Mouse (Mus musculus) heart, embryonic 15.5 days (tissue): Measurements from ENCODE around the gene Erfe. TPM values are rescaled to one million over a fixed set of nuclear protein-coding genes. Genes with fewer than 3 reads are reported as not detected.

ENCODE experiments used
- ATAC-seq: fragments of 200-750 bp; cut with Nextera tagmentation; replicated peaks from 2 replicates; pipeline ENCODE4 v1.8.0; 2017; ENCODE audit warnings: low read depth, moderate TSS enrichment; ENCODE audit not compliant: insufficient number of reproducible peaks, insufficient read depth, low FRiP score
- H3K27ac ChIP-seq: fragments of 300-500 bp; sonication (generic); 2 replicates; pipeline ENCODE4 v1.5.1; 2015; ENCODE audit warnings: mild to moderate bottlenecking, inconsistent platforms
- H3K27me3 ChIP-seq: fragments of 300-500 bp; sonication (generic); 2 replicates; pipeline ENCODE4 v1.6.1; 2015; ENCODE audit warnings: inconsistent platforms
- H3K36me3 ChIP-seq: fragments of 300-500 bp; sonication (generic); 2 replicates; pipeline ENCODE4 v1.6.1; 2015; ENCODE audit warnings: mild to moderate bottlenecking, inconsistent platforms
- H3K4me1 ChIP-seq: fragments of 300-500 bp; sonication (generic); replicated peaks from 2 replicates; pipeline ENCODE4 v1.6.1; 2015; ENCODE audit warnings: inconsistent platforms
- H3K4me2 ChIP-seq: fragments of 300-500 bp; sonication (generic); 2 replicates; pipeline ENCODE4 v1.6.1; 2015; ENCODE audit warnings: inconsistent platforms, mild to moderate bottlenecking, moderate library complexity
- H3K4me3 ChIP-seq: fragments of 300-500 bp; sonication (generic); 2 replicates; pipeline ENCODE4 v1.5.1; 2015; ENCODE audit warnings: mild to moderate bottlenecking, inconsistent platforms
- H3K9ac ChIP-seq: fragments of 300-500 bp; sonication (generic); 2 replicates; pipeline ENCODE4 v1.6.1; 2015; ENCODE audit warnings: mild to moderate bottlenecking, inconsistent platforms
- H3K9me3 ChIP-seq: fragments of 300-500 bp; sonication (generic); replicated peaks from 2 replicates; pipeline ENCODE4 v1.6.1; 2016; ENCODE audit warnings: inconsistent platforms
- WGBS: fragments of 180-500 bp; shearing (Covaris S2); methylation state at CpG from one replicate; pipeline ENCODE4 v1.1.7; 2015; ENCODE audit warnings: mixed read lengths; 5-methylcytosine and 5-hydroxymethylcytosine counted together
- polyA plus RNA-seq: library from polyadenylated mRNA; unstranded; fragments of >200 nt; fragmentation: Nextera tagmentation; extraction: Ambion mirVana; gene quantifications from 2 replicates; pipeline ENCODE4 v1.2.1, GENCODE M21; 2015

The Erfe gene
- polyA plus RNA-seq, 1 experiment from 2014 or later: 0.78 TPM

DNA sequence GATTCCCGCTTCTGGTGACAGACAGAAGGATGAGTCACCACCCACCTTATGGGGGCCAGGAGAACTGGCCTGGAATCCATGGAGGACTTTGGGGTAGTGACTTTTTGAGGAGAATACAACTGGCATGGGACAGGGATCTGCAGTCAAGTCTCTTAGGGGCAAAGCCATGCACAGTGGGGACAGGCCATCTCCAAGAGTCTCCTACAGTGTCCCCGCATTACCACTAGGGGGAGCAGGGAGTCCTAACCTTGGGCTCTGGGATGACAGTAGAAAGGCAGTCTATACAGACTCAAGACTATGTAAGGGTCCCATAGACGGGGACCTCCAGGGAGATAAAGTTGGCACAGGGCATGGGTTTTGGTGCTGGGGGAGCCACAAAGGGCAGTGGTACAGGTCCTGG is 19.3 kb upstream of the Erfe start:
- Histone ChIP-seq H3K9ac (no peak overlapping the region), H3K4me3 (no peak overlapping the region), H3K27ac (no peak overlapping the region), H3K36me3 (no peaks in the 10 kb centered on the region), H3K4me2 (no peak overlapping the region), H3K27me3 (peaks cover 49% of the 10 kb centered on the region), H3K9me3 (no peaks in the 10 kb centered on the region), H3K4me1 (peaks cover 30% of the 10 kb centered on the region)
- ATAC-seq: peak; percentile 28; the same call in 1 of the 2 replicates
- 33% methylated on average over 3 of the region's 3 CpGs for WGBS

DNA sequence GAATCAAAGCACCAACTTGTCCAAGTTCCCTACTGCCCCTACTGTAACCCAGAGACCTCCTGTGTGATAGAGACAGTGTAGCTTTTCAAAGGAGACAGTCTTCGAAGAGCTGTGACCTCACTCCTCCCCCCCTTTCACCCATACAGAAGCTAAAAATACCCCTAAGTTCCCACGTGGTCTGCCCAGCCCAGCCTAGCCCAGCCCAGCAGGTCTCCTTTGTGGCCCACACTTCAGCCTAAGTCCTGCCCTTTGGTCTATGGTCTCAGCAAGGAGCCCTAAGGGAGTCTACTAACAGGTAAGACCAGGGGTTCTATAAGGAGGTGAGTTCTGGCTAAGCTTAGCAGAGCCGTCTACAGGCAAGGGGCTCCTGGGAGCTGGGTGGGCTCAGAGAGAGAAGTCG is 15.4 kb upstream of the Erfe start, which contains the start of gene Klhl30:
Klhl30 (plus strand) TSS at position 176 of the 400 bp plus-strand sequence.
- H3K27ac ChIP-seq: peak within 1 kb of the TSS; percentile 86
- peak within 1 kb of the TSS; percentile 47 for H3K4me3 ChIP-seq
- peak within 1 kb of the TSS; percentile 77 for H3K4me2 ChIP-seq
- 19% methylated on average over 4 of the region's 4 CpGs for WGBS
- H3K9me3 ChIP-seq: no peaks in the 10 kb centered on the region
- peaks cover 10% of the 10 kb centered on the region for H3K27me3 ChIP-seq
- H3K36me3 ChIP-seq: peaks cover 4% of the 10 kb centered on the region
- peak within 1 kb of the TSS; percentile 55 for H3K9ac ChIP-seq
- peaks cover 22% of the 10 kb centered on the region for H3K4me1 ChIP-seq
- ATAC-seq: peak; percentile 83

DNA sequence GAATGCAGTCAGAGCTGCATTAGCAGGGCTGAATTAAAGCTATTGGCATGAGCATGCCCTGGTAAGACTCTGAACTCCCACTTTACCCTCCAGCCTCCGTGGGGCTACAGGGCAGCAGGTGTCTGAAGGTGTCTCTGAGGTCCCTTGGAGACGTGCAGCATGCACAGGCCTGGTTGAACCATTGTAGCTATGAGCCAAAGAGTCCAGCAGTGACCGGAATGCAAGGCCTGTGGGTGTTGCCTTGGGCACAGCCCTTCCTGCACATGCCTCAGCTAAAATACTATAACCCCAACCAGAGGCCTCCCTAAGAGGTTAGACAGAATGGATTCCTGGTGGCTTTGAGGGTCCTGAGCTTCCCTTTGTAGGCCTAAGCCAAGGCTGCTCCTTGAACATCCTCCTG is 15.0 kb upstream of the Erfe start:
- H3K27ac ChIP-seq: peak overlapping the region; percentile 86
- peak overlapping the region; percentile 55 for H3K9ac ChIP-seq
- H3K9me3 ChIP-seq: no peaks in the 10 kb centered on the region
- 51% methylated on average over 3 of the region's 3 CpGs for WGBS
- ATAC-seq: peak; percentile 51; the same call in 1 of the 2 replicates
- peak overlapping the region; percentile 47 for H3K4me3 ChIP-seq
- peak overlapping the region; percentile 77 for H3K4me2 ChIP-seq
- peaks cover 8% of the 10 kb centered on the region for H3K36me3 ChIP-seq
- H3K4me1 ChIP-seq: peaks cover 22% of the 10 kb centered on the region
- H3K27me3 ChIP-seq: peaks cover 6% of the 10 kb centered on the region

DNA sequence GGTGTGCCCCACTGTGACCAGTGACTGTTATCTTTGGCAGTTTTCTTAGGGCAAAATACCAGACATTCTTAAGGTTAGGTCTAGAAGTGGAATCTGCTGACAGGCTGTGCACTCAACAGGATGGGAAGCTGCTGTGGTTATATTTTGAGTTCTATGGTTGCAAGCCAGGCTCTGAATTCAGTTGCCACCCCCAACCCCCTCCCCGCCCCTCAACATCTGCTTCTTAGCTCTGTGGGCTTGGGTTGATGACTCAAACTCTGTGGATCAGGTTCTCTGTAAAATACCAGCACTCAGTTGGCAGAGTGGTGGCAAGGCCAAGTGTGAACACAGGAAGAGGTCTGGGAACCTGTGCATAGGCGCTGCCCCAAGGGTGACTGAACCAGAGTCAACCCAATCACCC is 14.0 kb upstream of the Erfe start:
- H3K4me3 ChIP-seq: peak overlapping the region; percentile 47
- H3K36me3 ChIP-seq: peaks cover 12% of the 10 kb centered on the region
- WGBS: 81% methylated on average over 2 of the region's 2 CpGs
- H3K4me2 ChIP-seq: peak overlapping the region; percentile 77
- H3K4me1 ChIP-seq: peaks cover 22% of the 10 kb centered on the region
- no peaks in the 10 kb centered on the region for H3K27me3 ChIP-seq
- no peak for ATAC-seq
- no peak overlapping the region for H3K27ac ChIP-seq
- no peak overlapping the region for H3K9ac ChIP-seq
- no peaks in the 10 kb centered on the region for H3K9me3 ChIP-seq

DNA sequence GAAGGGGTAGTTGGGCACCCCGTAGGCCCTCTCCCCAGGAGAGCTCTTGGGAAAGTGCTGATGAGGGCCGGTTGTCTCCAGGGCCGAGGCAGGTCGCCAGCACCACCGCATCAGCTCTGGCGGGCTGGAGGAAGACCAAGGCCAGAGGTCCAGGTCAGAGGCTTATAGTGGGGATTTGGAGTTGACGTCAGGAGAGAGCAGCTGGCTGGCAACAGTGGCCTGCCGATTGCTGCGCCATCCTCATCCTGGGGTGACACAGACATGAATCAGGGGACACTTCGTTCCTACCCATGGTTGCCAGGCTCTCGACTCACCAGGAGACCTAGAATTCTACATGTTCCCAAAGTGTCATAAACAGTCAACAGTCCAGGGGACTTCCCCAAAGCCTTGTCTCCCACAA is 10.1 kb upstream of the Erfe start:
- H3K4me3 ChIP-seq: no peak overlapping the region
- H3K4me2 ChIP-seq: no peak overlapping the region
- no peak overlapping the region for H3K27ac ChIP-seq
- H3K27me3 ChIP-seq: no peaks in the 10 kb centered on the region
- H3K4me1 ChIP-seq: peaks cover 12% of the 10 kb centered on the region
- WGBS: 78% methylated on average over 11 of the region's 11 CpGs
- no peaks in the 10 kb centered on the region for H3K9me3 ChIP-seq
- H3K36me3 ChIP-seq: peaks cover 25% of the 10 kb centered on the region
- H3K9ac ChIP-seq: no peak overlapping the region
- ATAC-seq: no peak

DNA sequence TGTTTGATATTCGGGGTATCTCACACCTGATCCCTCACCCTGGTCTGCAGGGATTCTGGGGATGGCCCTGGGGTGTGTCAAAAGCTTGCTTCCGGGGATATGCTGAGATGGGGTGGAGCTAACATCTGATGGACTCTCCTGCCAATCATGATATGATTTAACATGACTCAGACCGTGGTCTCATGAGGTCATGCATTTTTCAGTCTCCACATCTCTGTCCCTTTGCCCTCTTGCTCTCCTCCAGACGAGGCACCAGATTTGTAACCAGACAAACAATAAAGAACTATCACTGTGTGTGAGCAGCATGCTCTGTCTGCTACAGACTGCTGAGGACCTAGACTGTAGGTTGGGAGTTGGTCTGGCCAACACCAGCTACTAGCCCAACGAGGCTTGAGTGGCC is 4.1 kb upstream of the Erfe start:
- H3K9ac ChIP-seq: no peak overlapping the region
- no peak overlapping the region for H3K4me3 ChIP-seq
- H3K4me2 ChIP-seq: no peak overlapping the region
- no peak overlapping the region for H3K27ac ChIP-seq
- H3K9me3 ChIP-seq: peaks cover 4% of the 10 kb centered on the region; the same call in 1 of the 2 replicates
- H3K4me1 ChIP-seq: peaks cover 14% of the 10 kb centered on the region
- H3K27me3 ChIP-seq: no peaks in the 10 kb centered on the region
- peaks cover 31% of the 10 kb centered on the region for H3K36me3 ChIP-seq
- no peak for ATAC-seq
- WGBS: 70% methylated on average over 5 of the region's 5 CpGs

DNA sequence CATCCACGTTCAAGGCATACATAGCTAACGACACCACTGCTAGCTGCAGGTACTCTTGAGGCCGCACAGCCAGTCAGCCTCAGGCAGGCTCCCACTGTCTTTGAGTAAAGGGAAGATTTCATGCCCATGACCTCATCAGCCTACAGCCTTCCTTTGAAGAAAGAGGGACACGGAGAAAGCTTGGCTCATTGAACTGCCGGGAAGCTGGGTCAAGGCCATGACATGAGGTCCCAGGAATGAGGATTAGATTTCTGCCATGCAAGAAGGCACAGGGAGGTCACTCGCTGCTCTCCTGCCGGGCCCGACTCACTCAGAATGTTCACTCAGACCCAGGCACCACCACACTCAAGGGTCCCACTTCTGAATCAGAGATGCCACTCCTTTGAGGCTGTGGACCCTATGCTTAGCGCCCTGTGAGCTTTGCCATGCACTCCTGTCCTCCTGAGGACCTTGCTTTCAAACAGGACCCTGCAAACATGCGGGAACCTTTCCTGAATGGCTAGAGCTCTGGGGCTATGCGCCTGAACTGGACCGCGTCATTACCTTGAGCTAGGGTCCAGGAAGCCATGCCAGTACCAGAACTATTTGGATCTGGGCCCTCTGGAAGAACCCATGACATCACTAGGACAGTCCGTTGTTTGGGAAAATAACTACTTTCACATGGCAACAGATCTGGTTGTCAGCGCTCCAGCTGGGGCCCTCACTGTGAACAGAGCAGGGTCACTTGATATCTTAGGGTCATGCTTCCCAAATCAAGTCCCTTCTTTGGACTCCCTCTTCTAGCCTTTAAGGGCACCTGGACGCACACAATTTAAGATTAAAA is 1.2 kb upstream of the Erfe start:
- Histone ChIP-seq H3K4me3 (no peak overlapping the region), H3K9ac (no peak overlapping the region), H3K9me3 (peaks cover 4% of the 10 kb centered on the region; the same call in 1 of the 2 replicates), H3K27ac (no peak overlapping the region), H3K4me2 (no peak overlapping the region), H3K4me1 (peaks cover 14% of the 10 kb centered on the region), H3K27me3 (no peaks in the 10 kb centered on the region), H3K36me3 (peaks cover 23% of the 10 kb centered on the region)
- ATAC-seq: no peak
- 89% methylated on average over 16 of the region's 16 CpGs for WGBS

DNA sequence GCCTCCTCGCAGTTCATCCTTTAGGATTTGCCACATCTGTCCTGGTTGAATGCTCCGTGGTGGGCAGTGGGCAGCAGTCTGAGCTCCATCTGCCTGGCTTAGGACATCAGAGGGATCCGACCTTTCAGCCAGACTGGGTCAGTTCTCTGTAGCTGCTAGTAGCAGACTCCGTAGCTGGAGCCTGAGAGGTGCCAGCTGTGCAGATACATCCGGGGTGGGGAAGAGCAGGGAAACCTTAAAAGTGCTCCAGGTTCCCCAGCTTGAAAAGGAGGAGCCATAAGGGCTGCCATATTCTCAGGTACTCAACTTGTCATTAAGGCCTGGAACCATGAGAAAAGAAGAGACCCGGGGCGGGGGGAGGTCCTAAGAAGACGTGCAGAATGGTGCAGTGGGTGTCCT is 415 bp upstream of the Erfe start:
- Histone ChIP-seq H3K4me3 (peak overlapping the region; percentile 54), H3K36me3 (peaks cover 21% of the 10 kb centered on the region), H3K9ac (peak overlapping the region; percentile 61; the same call in 1 of the 2 replicates), H3K27ac (no peak overlapping the region), H3K27me3 (no peaks in the 10 kb centered on the region), H3K4me1 (peaks cover 14% of the 10 kb centered on the region), H3K4me2 (peak overlapping the region; percentile 97), H3K9me3 (peaks cover 4% of the 10 kb centered on the region; the same call in 1 of the 2 replicates)
- WGBS: 26% methylated on average over 8 of the region's 8 CpGs
- ATAC-seq: no peak

DNA sequence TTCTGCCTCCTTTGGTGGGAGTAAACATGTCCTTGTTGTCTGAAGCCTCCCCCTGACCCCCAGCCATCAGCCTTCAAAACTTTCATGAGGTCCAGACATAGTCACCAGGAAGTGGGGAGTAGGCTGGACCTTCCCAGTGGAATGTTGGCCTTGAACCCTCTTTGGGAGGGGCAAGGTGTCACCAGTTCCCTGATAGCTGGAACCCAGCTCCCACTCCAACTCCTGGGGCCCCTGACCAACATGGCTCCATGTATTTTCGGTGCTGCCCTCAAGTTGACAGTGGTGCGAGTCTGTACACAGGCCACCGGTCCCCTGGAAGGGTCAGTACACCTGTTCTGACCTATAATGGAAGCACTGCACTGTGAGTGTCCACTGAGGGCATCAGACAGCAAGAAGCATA is 1.1 kb downstream of the Erfe start:
- Histone ChIP-seq H3K27me3 (no peaks in the 10 kb centered on the region), H3K27ac (no peak overlapping the region), H3K4me2 (no peak overlapping the region), H3K9ac (no peak overlapping the region), H3K9me3 (peaks cover 4% of the 10 kb centered on the region; the same call in 1 of the 2 replicates), H3K36me3 (peaks cover 18% of the 10 kb centered on the region), H3K4me1 (peaks cover 14% of the 10 kb centered on the region), H3K4me3 (no peak overlapping the region)
- no peak for ATAC-seq
- 93% methylated on average over 3 of the region's 3 CpGs for WGBS

DNA sequence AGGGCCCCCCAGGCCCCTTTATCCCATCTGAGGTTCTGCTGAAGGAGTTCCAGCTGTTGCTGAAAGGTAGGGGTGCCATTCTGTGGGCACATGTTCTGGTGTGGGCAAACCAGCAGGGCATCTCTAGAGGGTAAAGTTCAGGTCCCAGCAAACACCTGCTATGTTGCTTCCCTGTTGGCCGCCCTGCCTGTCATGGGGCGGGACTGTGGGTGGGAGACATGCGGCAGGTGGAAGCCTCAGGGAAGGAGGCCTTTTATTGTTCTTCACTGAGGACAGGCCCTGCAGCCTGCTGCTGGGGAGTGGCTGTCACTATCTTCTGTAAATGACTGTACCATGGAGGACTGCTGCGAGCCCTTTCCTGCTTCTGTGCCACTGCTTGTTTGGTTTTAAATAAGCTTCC is 3.2 kb downstream of the Erfe start:
- Histone ChIP-seq H3K9ac (no peak overlapping the region), H3K4me1 (peaks cover 14% of the 10 kb centered on the region), H3K9me3 (no peaks in the 10 kb centered on the region), H3K27ac (no peak overlapping the region), H3K27me3 (no peaks in the 10 kb centered on the region), H3K36me3 (peaks cover 33% of the 10 kb centered on the region), H3K4me2 (no peak overlapping the region), H3K4me3 (no peak overlapping the region)
- no peak for ATAC-seq
- WGBS: 77% methylated on average over 4 of the region's 4 CpGs

DNA sequence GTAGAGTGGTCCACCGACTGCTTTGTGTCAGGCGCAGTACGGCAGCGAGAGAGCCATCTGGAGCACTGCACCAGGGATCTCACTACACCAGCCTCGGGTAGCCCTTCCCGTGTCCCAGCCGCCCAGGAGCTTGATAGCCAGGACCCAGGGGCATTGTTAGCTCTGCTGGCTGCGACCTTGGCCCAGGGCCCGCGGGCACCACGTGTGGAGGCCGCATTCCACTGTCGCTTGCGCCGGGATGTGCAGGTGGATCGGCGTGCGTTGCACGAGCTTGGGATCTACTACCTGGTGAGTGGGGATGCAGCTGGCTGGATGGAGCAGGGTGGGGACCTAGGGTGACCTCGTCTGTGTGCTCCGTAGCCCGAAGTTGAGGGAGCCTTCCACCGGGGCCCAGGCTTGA is 3.8 kb downstream of the Erfe start:
- peaks cover 38% of the 10 kb centered on the region for H3K36me3 ChIP-seq
- no peak overlapping the region for H3K4me2 ChIP-seq
- WGBS: 82% methylated on average over 23 of the region's 23 CpGs
- H3K9ac ChIP-seq: no peak overlapping the region
- H3K27me3 ChIP-seq: no peaks in the 10 kb centered on the region
- H3K9me3 ChIP-seq: no peaks in the 10 kb centered on the region
- no peak overlapping the region for H3K4me3 ChIP-seq
- H3K4me1 ChIP-seq: peaks cover 14% of the 10 kb centered on the region
- no peak overlapping the region for H3K27ac ChIP-seq
- no peak for ATAC-seq

DNA sequence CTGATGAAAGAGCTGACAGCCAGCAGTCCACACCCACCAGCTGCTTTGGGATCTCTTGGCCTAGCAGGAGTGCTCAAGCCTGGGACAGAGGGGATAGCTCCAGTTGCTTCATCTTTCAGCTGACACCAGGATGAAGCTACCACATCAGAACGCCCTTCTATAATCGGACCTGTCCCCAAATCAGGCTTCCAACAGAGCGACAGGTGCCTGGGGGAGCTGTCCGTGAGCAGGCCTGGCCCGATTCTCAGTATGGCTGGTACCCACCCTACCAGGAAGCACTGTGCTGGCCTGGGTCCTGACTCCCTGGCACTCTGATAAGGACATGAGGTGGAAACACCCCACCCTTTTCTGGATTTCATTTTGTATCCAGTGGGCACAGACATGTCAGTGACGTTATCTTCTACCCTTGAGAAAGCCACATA is 7.2 kb downstream of the Erfe start:
- ATAC-seq: no peak
- Histone ChIP-seq H3K9me3 (no peaks in the 10 kb centered on the region), H3K36me3 (peaks cover 71% of the 10 kb centered on the region), H3K9ac (no peak overlapping the region), H3K4me2 (no peak overlapping the region), H3K27me3 (no peaks in the 10 kb centered on the region), H3K4me3 (no peak overlapping the region), H3K27ac (no peak overlapping the region), H3K4me1 (peaks cover 5% of the 10 kb centered on the region)
- WGBS: 84% methylated on average over 6 of the region's 6 CpGs
